Mouse (Mus musculus): ENCODE measurements around the gene Crb3.
A peak's percentile ranks its signal among the peaks of the same experiment; 100 is the strongest.

Crb3 gene

DNA sequence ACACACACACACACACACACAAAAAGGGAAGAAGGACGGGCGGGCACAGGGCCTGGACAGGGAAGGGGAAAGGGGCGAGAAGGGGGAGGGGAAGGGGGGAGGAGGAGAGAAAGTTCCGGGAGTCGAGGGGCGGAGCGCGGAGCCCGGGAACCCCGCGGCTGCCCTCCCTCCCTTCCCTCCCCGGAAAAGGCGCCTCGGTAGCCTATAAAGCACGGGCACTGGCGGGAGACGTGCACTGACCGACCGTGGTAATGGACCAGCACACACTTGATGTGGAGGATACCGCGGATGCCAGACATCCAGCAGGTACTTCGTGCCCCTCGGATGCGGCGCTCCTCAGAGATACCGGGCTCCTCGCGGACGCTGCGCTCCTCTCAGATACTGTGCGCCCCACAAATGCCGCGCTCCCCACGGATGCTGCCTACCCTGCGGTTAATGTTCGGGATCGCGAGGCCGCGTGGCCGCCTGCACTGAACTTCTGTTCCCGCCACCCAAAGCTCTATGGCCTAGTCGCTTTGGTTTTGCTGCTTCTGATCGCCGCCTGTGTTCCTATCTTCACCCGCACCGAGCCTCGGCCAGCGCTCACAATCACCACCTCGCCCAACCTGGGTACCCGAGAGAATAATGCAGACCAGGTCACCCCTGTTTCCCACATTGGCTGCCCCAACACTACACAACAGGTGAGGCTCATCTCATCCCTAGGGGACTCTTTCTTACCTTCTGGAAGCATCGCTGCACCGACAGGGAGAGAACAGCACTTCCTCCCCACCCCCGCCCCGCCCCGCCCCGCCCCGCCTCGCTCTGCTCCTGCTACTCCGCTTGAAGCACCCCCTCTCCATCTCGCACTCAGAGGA lies 46.5 kb downstream of the Crb3 start, which contains the start of gene Tnfsf9:
Tnfsf9 (plus strand) TSS at position 145 of the 854 bp plus-strand sequence.
- DNase-seq (ENCODE audit: extremely low read depth, insufficient read length, low spot score), result peak; percentile 79

DNA sequence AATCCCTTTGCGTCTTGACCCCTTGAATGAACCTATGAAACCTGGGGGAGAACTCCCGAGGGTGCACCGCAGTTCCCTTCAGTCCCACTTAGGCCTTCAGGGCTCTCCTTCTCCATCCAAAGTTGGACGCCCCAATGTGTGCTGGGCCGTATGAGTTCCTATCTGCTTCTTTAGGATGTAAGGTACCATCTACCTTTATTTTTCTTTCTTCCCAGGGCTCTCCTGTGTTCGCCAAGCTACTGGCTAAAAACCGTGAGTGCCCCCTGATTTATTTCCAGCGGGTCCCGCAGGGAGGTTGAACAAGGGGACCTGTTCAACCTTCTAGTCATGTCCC lies 47.1 kb downstream of the Crb3 start:
- peak; percentile 32 for DNase-seq (ENCODE audit: extremely low read depth, insufficient read length, low spot score)

DNA sequence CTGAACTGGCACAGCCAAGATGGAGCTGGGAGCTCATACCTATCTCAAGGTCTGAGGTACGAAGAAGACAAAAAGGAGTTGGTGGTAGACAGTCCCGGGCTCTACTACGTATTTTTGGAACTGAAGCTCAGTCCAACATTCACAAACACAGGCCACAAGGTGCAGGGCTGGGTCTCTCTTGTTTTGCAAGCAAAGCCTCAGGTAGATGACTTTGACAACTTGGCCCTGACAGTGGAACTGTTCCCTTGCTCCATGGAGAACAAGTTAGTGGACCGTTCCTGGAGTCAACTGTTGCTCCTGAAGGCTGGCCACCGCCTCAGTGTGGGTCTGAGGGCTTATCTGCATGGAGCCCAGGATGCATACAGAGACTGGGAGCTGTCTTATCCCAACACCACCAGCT lies 48.2 kb downstream of the Crb3 start:
- DNase-seq (ENCODE audit: extremely low read depth, insufficient read length, low spot score), result no peak

DNA sequence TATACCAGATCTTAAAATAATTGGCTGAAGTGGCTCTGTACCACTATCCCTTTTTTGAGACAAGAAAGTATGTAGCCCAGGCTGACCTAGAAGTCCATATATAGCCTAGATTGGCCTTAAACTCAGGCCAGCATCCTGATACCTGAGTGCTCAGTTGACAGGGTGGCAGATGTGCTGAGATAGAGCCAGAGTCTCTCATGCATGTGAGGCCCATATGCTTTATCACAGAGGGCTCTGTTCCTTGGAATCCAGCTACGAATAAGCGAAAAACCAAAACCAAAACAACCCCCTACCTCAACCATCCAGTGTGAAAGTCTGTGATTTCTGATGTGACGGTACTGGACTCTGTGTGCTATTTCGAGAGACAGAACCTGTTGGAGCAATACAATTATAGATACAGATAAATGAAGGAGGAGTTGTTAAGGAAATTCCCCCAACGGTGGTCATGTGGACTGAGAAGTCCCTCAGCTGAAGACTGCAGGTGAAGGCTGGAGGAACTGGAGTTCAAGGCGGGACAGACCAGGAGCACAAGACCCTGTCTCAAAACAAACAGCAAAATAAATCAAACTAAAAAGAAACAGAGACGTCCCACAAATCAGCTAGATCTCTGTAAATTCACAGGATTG lies 49.2 kb downstream of the Crb3 start:
- DNase-seq (ENCODE audit: extremely low read depth, insufficient read length, low spot score), result no peak

DNA sequence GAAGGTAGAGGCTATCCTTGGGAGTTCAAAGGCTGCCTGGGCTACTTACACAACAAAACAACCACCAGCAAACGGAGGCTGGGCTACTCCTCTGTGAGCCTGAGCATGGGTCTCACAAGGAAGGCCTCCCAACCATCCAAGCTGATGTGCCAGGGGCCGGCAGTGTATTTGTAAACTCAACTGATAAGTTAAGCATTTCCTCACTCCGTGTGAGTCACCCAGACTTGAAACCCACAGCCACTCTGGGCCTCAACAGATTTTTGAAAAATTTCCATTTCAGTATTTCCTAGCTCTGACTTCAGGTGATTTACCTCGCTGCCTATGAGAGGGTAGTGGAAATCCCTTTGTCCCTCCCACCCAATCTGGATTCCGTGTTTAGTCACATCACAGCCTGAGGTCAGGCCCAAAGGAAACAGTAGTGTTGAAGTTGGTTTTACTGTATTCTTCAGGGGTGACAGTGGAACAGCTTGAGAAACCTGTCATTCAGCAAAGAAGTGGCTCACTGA lies 49.8 kb downstream of the Crb3 start:
- DNase-seq (ENCODE audit: extremely low read depth, insufficient read length, low spot score), result no peak

DNA sequence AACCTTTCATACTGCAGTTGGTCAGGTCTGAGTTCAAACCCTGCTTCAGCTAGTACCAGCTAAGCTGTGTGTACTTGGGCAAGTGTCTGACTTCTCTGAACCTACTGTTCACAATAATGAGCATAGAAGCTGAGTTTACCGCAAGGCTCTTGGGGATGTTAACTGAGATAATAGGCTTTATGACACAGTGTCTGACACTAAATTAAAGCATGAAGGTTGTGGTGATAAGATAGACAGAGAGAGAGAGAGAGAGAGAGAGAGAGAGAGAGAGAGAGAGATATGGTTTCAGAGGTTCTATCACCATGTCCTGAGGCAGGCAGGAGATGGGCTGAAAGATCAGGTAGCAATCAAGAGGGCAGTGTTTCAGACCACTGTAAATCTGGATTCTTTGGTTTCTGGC lies 51.1 kb downstream of the Crb3 start:
- no peak for DNase-seq (ENCODE audit: extremely low read depth, insufficient read length, low spot score)

DNA sequence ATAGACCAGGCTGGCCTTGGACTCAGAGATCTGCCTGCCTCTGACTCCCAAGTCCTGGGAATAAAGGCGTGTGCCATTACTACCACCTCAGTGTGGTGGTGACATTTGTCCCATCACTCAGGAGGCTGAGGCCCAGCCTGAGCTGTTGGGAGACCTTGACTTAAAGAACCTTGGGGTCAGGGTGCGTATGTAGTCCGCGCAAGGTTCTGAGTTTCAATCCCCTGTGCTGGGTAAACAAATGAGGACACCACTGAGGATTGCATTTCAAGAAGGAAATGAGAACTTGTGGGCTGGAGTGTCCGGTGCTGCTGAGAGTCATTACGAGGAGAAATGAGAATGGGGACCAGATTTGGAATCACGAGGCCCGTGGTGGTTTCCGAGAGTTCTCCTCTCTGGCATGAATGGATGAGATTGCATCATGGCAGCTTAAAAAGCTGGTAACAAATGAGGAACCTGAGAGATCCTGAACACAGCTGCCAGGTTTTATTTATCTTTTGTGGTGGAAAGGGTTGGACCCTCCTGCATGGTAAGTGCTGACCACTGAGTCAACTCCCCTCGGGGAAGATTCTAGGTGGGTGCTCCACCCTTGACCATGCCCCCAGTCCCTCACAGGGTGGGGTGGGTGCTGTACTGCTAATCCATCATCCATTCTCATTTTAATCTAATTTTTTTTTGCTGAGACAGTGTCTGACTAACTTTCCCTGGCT lies 54.0 kb downstream of the Crb3 start:
- no peak for DNase-seq (ENCODE audit: extremely low read depth, insufficient read length, low spot score)
